In the genomic region with DNA sequence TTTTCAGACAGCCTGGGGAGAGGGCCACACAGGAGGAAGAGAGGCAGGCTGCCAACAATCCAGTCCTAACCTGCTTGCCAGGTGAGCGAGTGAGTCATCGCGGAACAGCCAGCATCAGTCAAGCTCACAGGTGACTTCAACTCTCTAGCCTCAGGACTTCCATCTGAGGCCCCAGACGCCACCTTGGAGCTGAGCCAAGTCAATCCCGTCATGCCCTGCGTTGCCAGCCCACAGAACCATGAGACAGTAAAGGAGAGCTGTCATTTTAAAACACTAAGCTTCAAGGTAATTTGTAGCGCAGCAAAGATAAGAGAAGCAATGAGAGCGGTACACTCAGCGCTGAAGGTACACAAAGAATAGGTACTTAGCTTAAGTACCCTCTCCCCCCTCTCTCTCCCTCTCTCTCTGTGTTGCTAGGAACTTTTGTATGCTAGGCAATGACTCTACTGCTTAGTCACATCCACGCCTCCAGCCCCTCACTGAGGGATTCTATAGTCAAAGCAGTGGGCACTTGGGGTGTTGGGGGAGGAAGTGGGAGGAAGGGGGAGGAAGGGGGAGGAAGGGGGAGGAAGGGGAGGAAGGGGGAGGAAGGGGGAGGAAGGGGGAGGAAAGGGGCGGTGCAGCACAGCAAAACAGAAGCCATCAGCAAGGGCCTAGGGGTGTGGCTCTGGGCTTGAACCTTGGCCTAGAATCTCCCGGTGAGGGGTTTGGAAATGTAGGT, we compare ENCODE assay signal across 9 mouse cellular contexts. TPM values are rescaled to one million over a fixed set of nuclear protein-coding genes. Genes with fewer than 3 reads are reported as not detected.
DNase-seq lines count a peak whose midpoint lies in the region; ATAC-seq lines count a peak whose summit lies in the region.
"Had no signal": no experiment of that assay in that cellular context is flagged by ENCODE, and none has a peak within 500 bp of the region (broad histone marks: within the 10 kb centered on the region; RNA-seq: fewer than 3 reads in every experiment).

No protein-coding gene starts in this region.

- H3K4me2 ChIP-seq in forebrain, embryonic 15.5 days (replicated peaks) = no peak overlapping the region; the same call in 1 of the 2 replicates
- H3K4me2 ChIP-seq: neural tube, embryonic 12.5 days had no signal

- 40% methylated on average over 12 of the region's 12 CpGs for WGBS in forebrain, embryonic 15.5 days

- H3K9ac ChIP-seq in forebrain, embryonic 15.5 days (replicated peaks) = no peak overlapping the region
- H3K9ac ChIP-seq: neural tube, embryonic 12.5 days had no signal

- H3K36me3 ChIP-seq in forebrain, embryonic 15.5 days = no peaks in the 10 kb centered on the region
- H3K36me3 ChIP-seq: neural tube, embryonic 12.5 days had no signal

- ATAC-seq in forebrain, embryonic 15.5 days (replicated peaks) = no peak
- peak; percentile 70 for ATAC-seq in megakaryocyte-erythroid progenitor cell, adult 5-6 weeks (replicated peaks; ENCODE audit: low FRiP score, low TSS enrichment, poor library complexity, severe bottlenecking)

- H3K4me1 ChIP-seq in forebrain, embryonic 15.5 days = peaks cover 8% of the 10 kb centered on the region
- H3K4me1 ChIP-seq: neural tube, embryonic 12.5 days had no signal

- DNase-seq in right cerebral cortex, adult 2 months (ENCODE audit: low spot score in 2 of 2) = peak; percentile 20 to 33
- DNase-seq in right cerebral cortex, postnatal 25 days = no peak
- peak; percentile 77 for DNase-seq in adrenal gland, postnatal 14 days
- DNase-seq in kidney, postnatal 14 days = peak; percentile 82
- DNase-seq in testis, postnatal 10 days (ENCODE audit: low spot score) = peak; percentile 78
- no peak for DNase-seq in left cerebral cortex, adult 11 months (ENCODE audit: low spot score)

- H3K27me3 ChIP-seq in forebrain, embryonic 15.5 days = no peaks in the 10 kb centered on the region
- H3K27me3 ChIP-seq: neural tube, embryonic 12.5 days had no signal

- H3K27ac ChIP-seq in forebrain, embryonic 15.5 days (replicated peaks) = 0 out of 2 replicates have a peak overlapping the region, but pooled peaks have one; percentile 11
- H3K27ac ChIP-seq: neural tube, embryonic 12.5 days had no signal

- no peaks in the 10 kb centered on the region for H3K9me3 ChIP-seq in forebrain, embryonic 15.5 days
- H3K9me3 ChIP-seq: neural tube, embryonic 12.5 days had no signal

- H3K4me3 ChIP-seq in forebrain, embryonic 15.5 days = no peak overlapping the region
- H3K4me3 ChIP-seq: neural tube, embryonic 12.5 days had no signal

RNA-seq across cellular contexts. Expression of a gene that starts 22.5 kb away (rescaled TPM):
- 22.9 and 25.3 TPM in 2 replicates for total RNA-seq in adrenal gland, postnatal 14 days (2021)
- polyA plus RNA-seq in forebrain, embryonic 15.5 days (2015; fragmentation: Nextera tagmentation; extraction: Ambion mirVana) = 21.2 and 22.7 TPM in 2 replicates
- total RNA-seq in megakaryocyte-erythroid progenitor cell, adult 5-6 weeks (2014; fragmentation: Nextera tagmentation) = 22.7 and 37.5 TPM in 2 replicates
- total RNA-seq in megakaryocyte-erythroid progenitor cell, adult 5-6 weeks (2017) = 17.0 TPM in 2 replicates

RNA-seq across cellular contexts. Expression of a gene that starts 34.3 kb away (rescaled TPM):
- total RNA-seq in adrenal gland, postnatal 14 days (2021) = 3.6 and 5.9 TPM in 2 replicates
- 43.6 and 45.6 TPM in 2 replicates for polyA plus RNA-seq in forebrain, embryonic 15.5 days (2015; fragmentation: Nextera tagmentation; extraction: Ambion mirVana)
- total RNA-seq in megakaryocyte-erythroid progenitor cell, adult 5-6 weeks (2014; fragmentation: Nextera tagmentation) = 0.57 TPM in 1 of 2 replicates, not detected in the other
- total RNA-seq in megakaryocyte-erythroid progenitor cell, adult 5-6 weeks (2017) = not detected in 2 replicates

RNA-seq across cellular contexts. Expression of a gene that starts 38.5 kb away (rescaled TPM):
- total RNA-seq in adrenal gland, postnatal 14 days (2021) = 74.9 and 87.3 TPM in 2 replicates
- polyA plus RNA-seq in forebrain, embryonic 15.5 days (2015; fragmentation: Nextera tagmentation; extraction: Ambion mirVana) = 75.6 and 76.1 TPM in 2 replicates
- 45.4 and 55.2 TPM in 2 replicates for total RNA-seq in megakaryocyte-erythroid progenitor cell, adult 5-6 weeks (2014; fragmentation: Nextera tagmentation)
- total RNA-seq in megakaryocyte-erythroid progenitor cell, adult 5-6 weeks (2017) = 43.0 and 66.3 TPM in 2 replicates

Comparison
In these comparisons a context has a peak if more than half of its experiments do, and no peak if none do; other contexts are left out.
1. DNase-seq: peak in right cerebral cortex, adult 2 months (2 of 2), adrenal gland, postnatal 14 days (single experiment), kidney, postnatal 14 days (single experiment) and testis, postnatal 10 days (single experiment); none in right cerebral cortex, postnatal 25 days (single experiment) and left cerebral cortex, adult 11 months (single experiment).